Mouse (Mus musculus) embryonic facial prominence, embryonic 13.5 days (tissue): ENCODE data around the gene Utp18. TPM values are rescaled to one million over a fixed set of nuclear protein-coding genes. Genes with fewer than 3 reads are reported as not detected.
"Not testable (repeated sequence)": the region's sequence is repeated elsewhere in the genome, so short reads cannot be mapped to it uniquely, and the experiment has no call there.

Source experiments
- ATAC-seq: fragments of 200-750 bp; cut with Nextera tagmentation; 2 replicates; pipeline ENCODE4 v1.8.0; 2017; ENCODE audit warnings: low read depth; ENCODE audit not compliant: insufficient number of reproducible peaks, insufficient read depth, low FRiP score, low TSS enrichment
- H3K27ac ChIP-seq: fragments of 300-500 bp; sonication (generic); 2 replicates; pipeline ENCODE4 v1.5.1; 2015; ENCODE audit warnings: moderate library complexity, mild to moderate bottlenecking, inconsistent platforms
- H3K27me3 ChIP-seq: fragments of 300-500 bp; sonication (generic); 2 replicates; pipeline ENCODE4 v1.6.1; 2015; ENCODE audit warnings: mild to moderate bottlenecking, inconsistent platforms
- H3K36me3 ChIP-seq: fragments of 300-500 bp; sonication (generic); 2 replicates; pipeline ENCODE4 v1.6.1; 2015; ENCODE audit warnings: mild to moderate bottlenecking, inconsistent platforms
- H3K4me1 ChIP-seq: fragments of 300-500 bp; sonication (generic); 2 replicates; pipeline ENCODE4 v1.6.1; 2015; ENCODE audit warnings: inconsistent platforms
- H3K4me2 ChIP-seq: fragments of 300-500 bp; sonication (generic); 2 replicates; pipeline ENCODE4 v1.6.1; 2015; ENCODE audit warnings: moderate library complexity, mild to moderate bottlenecking, inconsistent platforms
- H3K4me3 ChIP-seq: fragments of 300-500 bp; sonication (generic); 2 replicates; pipeline ENCODE4 v1.5.1; 2015; ENCODE audit warnings: mild to moderate bottlenecking, inconsistent platforms
- H3K9ac ChIP-seq: fragments of 300-500 bp; sonication (generic); 2 replicates; pipeline ENCODE4 v1.6.1; 2015; ENCODE audit warnings: mild to moderate bottlenecking, inconsistent platforms
- H3K9me3 ChIP-seq: fragments of 300-500 bp; sonication (generic); 2 replicates; pipeline ENCODE4 v1.6.1; 2016; ENCODE audit warnings: inconsistent platforms
- WGBS: fragments of 180-500 bp; shearing (Covaris S2); methylation state at CpG from one replicate; pipeline ENCODE4 v1.1.7; 2015; ENCODE audit warnings: mixed read lengths; 5-methylcytosine and 5-hydroxymethylcytosine counted together
- polyA plus RNA-seq: library from polyadenylated mRNA; unstranded; fragments of >200 nt; fragmentation: Nextera tagmentation; extraction: Ambion mirVana; gene quantifications from 2 replicates; pipeline ENCODE4 v1.2.1, GENCODE M21; 2015

Utp18 gene
- polyA plus RNA-seq = 29.4 and 32.2 TPM in 2 replicates

GRCm38 (mm10) chr11:93885572-93886410, at the start of gene Utp18, which contains the start of gene Mbtd1:
Gene Utp18 (minus strand): TSS chr11:93885766.
Gene Mbtd1 (plus strand): TSS chr11:93885852.
- Histone ChIP-seq H3K9ac (peak within 1 kb of the TSS; percentile 98), H3K4me3 (peak within 1 kb of the TSS; percentile 99), H3K36me3 (peaks cover 6% of the 10 kb centered on the region), H3K9me3 (no peaks in the 10 kb centered on the region), H3K27me3 (no peaks in the 10 kb centered on the region), H3K4me1 (peaks cover 27% of the 10 kb centered on the region), H3K4me2 (peak within 1 kb of the TSS; percentile 76), H3K27ac (peak within 1 kb of the TSS; percentile 97)
- WGBS = under 1% methylated on average over 71 of the region's 83 CpGs
- peak; percentile 97 for ATAC-seq

- Histone ChIP-seq H3K9ac (no peak overlapping the region), H3K36me3 (peaks cover 77% of the 10 kb centered on the region), H3K9me3 (no peaks in the 10 kb centered on the region), H3K4me3 (no peak overlapping the region), H3K27me3 (no peaks in the 10 kb centered on the region), H3K4me2 (no peak overlapping the region), H3K4me1 (no peaks in the 10 kb centered on the region), H3K27ac (no peak overlapping the region)
- no peak for ATAC-seq
Observed at GRCm38 (mm10) chr11:93929106-93929505, 43.5 kb upstream of the Utp18 start.

- H3K27ac ChIP-seq, H3K4me2 ChIP-seq, H3K9ac ChIP-seq, H3K4me1 ChIP-seq, H3K9me3 ChIP-seq, H3K27me3 ChIP-seq, ATAC-seq, H3K4me3 ChIP-seq: not testable (repeated sequence)
- peaks cover 67% of the 10 kb centered on the region for H3K36me3 ChIP-seq
- WGBS = 96% methylated on average over 2 of the region's 2 CpGs
Observed at GRCm38 (mm10) chr11:93915019-93915418, 29.5 kb upstream of the Utp18 start.

GRCm38 (mm10) chr11:93911603-93912002, 26.0 kb upstream of the Utp18 start:
- 81% methylated on average over 3 of the region's 3 CpGs for WGBS
- Histone ChIP-seq H3K27ac (no peak overlapping the region), H3K4me3 (no peak overlapping the region), H3K9ac (no peak overlapping the region), H3K9me3 (no peaks in the 10 kb centered on the region), H3K27me3 (no peaks in the 10 kb centered on the region), H3K4me2 (no peak overlapping the region), H3K4me1 (no peaks in the 10 kb centered on the region), H3K36me3 (peaks cover 68% of the 10 kb centered on the region)
- ATAC-seq = no peak

GRCm38 (mm10) chr11:93908829-93909228, 23.3 kb upstream of the Utp18 start:
- Histone ChIP-seq H3K4me1 (no peaks in the 10 kb centered on the region), H3K4me2 (no peak overlapping the region), H3K4me3 (no peak overlapping the region), H3K9me3 (no peaks in the 10 kb centered on the region), H3K36me3 (peaks cover 73% of the 10 kb centered on the region), H3K9ac (no peak overlapping the region), H3K27ac (no peak overlapping the region), H3K27me3 (no peaks in the 10 kb centered on the region)
- WGBS = 89% methylated on average over 9 of the region's 9 CpGs
- ATAC-seq = no peak

GRCm38 (mm10) chr11:93907839-93908238, 22.3 kb upstream of the Utp18 start:
- WGBS = 82% methylated on average over 3 of the region's 3 CpGs
- H3K36me3 ChIP-seq = peaks cover 67% of the 10 kb centered on the region

GRCm38 (mm10) chr11:93906834-93907233, 21.3 kb upstream of the Utp18 start:
- no peak overlapping the region for H3K9ac ChIP-seq
- no peaks in the 10 kb centered on the region for H3K27me3 ChIP-seq
- H3K36me3 ChIP-seq = peaks cover 66% of the 10 kb centered on the region
- no peak for ATAC-seq
- WGBS = 88% methylated on average over 4 of the region's 4 CpGs
- no peak overlapping the region for H3K4me3 ChIP-seq
- no peak overlapping the region for H3K4me2 ChIP-seq
- no peaks in the 10 kb centered on the region for H3K4me1 ChIP-seq
- H3K9me3 ChIP-seq = no peaks in the 10 kb centered on the region
- no peak overlapping the region for H3K27ac ChIP-seq

More at GRCm38 (mm10) chr11:93907839-93908238, 22.3 kb upstream of the Utp18 start:
- Histone ChIP-seq H3K4me1 (no peaks in the 10 kb centered on the region), H3K9ac (no peak overlapping the region), H3K4me2 (no peak overlapping the region), H3K27ac (no peak overlapping the region), H3K4me3 (no peak overlapping the region), H3K9me3 (no peaks in the 10 kb centered on the region), H3K27me3 (no peaks in the 10 kb centered on the region)
- no peak for ATAC-seq

- Histone ChIP-seq H3K9ac (no peak overlapping the region), H3K9me3 (no peaks in the 10 kb centered on the region), H3K36me3 (peaks cover 21% of the 10 kb centered on the region), H3K27ac (no peak overlapping the region), H3K4me2 (no peak overlapping the region), H3K27me3 (no peaks in the 10 kb centered on the region), H3K4me1 (no peaks in the 10 kb centered on the region), H3K4me3 (no peak overlapping the region)
- WGBS = 84% methylated on average over 3 of the region's 3 CpGs
- no peak for ATAC-seq
Observed at GRCm38 (mm10) chr11:93897732-93898131, 12.2 kb upstream of the Utp18 start.

- Histone ChIP-seq H3K9ac (peak overlapping the region; percentile 98), H3K4me3 (peak overlapping the region; percentile 99), H3K27ac (peak overlapping the region; percentile 97; the same call in 1 of the 2 replicates), H3K4me2 (peak overlapping the region; percentile 76), H3K27me3 (no peaks in the 10 kb centered on the region), H3K36me3 (peaks cover 9% of the 10 kb centered on the region), H3K4me1 (peaks cover 27% of the 10 kb centered on the region), H3K9me3 (no peaks in the 10 kb centered on the region)
- ATAC-seq = no peak
- 3% methylated on average over 4 of the region's 4 CpGs for WGBS
Observed at GRCm38 (mm10) chr11:93887080-93887447, 1.5 kb upstream of the Utp18 start.

- Histone ChIP-seq H3K9me3 (no peaks in the 10 kb centered on the region), H3K27ac (peak overlapping the region; percentile 97), H3K36me3 (peaks cover 4% of the 10 kb centered on the region), H3K4me3 (peak overlapping the region; percentile 99), H3K4me2 (peak overlapping the region; percentile 76), H3K9ac (peak overlapping the region; percentile 98), H3K4me1 (peaks cover 27% of the 10 kb centered on the region), H3K27me3 (no peaks in the 10 kb centered on the region)
- ATAC-seq = no peak
- 1% methylated on average over 30 of the region's 34 CpGs for WGBS
Observed at GRCm38 (mm10) chr11:93886411-93887079, 979 bp upstream of the Utp18 start.

- H3K27ac ChIP-seq = peak overlapping the region; percentile 97
- WGBS = under 1% methylated on average over 76 of the region's 81 CpGs
- H3K4me1 ChIP-seq = peaks cover 27% of the 10 kb centered on the region
- peak; percentile 67 for ATAC-seq
- H3K9ac ChIP-seq = peak overlapping the region; percentile 98
- peak overlapping the region; percentile 76 for H3K4me2 ChIP-seq
- H3K27me3 ChIP-seq = no peaks in the 10 kb centered on the region
- H3K9me3 ChIP-seq = no peaks in the 10 kb centered on the region
- H3K36me3 ChIP-seq = peaks cover 14% of the 10 kb centered on the region
- peak overlapping the region; percentile 99 for H3K4me3 ChIP-seq
Observed at GRCm38 (mm10) chr11:93884901-93885571, 530 bp downstream of the Utp18 start.
